Mouse (Mus musculus) cerebellum, adult (tissue): ENCODE measurements around the gene Scml4.
A peak's percentile ranks its signal among the peaks of the same experiment; 100 is the strongest.

Experiments
- ATAC-seq: cut with Nextera tagmentation; 2 replicates; pipeline ENCODE4 v1.9.2; 2017; ENCODE audit warnings: mild to moderate bottlenecking, moderate library complexity, mixed read lengths; ENCODE audit not compliant: insufficient number of reproducible peaks, low FRiP score, low TSS enrichment

Scml4 gene

DNA sequence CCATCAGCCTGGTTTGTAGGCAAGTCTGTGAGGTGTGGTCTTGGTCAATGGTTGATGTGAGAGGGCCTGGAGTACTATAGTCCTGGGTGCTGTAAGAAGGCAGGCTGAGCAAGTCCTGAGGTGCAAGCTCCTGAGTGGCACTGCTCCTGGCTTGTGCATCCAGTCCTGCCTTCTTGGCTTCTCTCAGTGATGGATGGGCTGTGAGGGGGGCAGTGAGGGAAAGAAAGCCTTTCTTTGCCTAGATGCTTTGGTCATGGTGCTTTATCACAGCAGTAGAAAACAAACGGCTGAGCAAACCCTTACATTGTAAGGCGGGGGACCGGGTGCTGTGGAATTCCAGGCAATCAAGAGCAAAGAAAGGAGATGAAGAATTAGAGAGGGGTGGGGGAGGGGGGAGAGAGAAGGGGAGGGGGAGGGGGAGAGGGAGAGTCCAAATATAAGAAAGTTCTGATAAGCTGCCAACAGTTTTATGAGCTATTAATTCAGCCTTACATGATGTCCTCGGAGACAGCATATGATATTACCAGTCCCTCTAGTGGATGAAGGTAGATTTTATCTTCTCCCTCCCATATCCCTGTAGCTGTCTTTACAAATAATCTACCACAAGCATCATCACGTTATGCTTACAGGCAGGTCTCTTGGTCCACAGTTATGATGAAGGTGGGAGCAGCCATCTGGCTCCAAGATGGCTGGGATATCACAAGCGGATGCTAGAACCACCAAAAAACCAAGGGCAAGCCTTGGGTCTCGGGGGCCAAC lies 121.0 kb downstream of the Scml4 start:
- no peak for ATAC-seq

DNA sequence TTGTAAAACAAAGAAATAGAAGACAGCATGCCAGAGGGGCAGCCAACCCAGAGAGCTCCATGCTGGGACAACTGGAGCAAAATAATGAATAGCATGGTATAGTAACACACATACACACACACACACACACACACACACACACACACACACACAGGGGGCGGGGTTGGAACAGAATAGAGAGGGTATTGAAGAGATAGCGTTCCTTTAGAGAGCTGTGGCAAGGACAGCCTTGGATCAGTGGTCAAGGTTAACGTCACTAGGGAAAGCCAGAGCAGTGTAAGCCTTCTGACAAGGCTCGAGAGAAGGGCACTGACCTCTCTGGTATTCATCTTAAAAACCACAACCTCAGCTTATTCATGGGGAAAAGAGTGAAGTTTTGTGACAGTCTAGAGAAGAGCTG lies 124.7 kb downstream of the Scml4 start:
- ATAC-seq = no peak

DNA sequence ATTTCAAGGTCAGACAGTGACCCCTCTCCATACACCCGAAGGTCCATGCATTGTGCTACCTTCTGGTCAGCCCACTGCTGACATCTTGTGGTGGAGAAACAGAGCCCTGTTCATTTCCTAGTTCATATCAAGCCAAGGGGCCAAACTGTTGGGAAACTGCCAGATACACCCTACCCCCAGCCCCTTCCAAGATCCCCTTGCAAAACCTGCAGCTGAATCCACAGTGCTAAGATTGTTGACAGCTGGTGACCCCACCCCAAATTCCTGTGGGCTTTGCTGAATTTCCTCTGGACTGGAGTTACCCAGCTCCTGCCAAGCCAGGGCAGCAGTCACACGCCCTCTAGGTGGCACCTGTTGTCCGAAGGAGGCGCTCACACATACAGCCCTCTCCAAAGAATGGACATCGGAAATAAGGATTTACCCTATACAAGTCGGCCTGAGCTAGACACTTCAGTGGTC lies 127.5 kb downstream of the Scml4 start:
- no peak for ATAC-seq

DNA sequence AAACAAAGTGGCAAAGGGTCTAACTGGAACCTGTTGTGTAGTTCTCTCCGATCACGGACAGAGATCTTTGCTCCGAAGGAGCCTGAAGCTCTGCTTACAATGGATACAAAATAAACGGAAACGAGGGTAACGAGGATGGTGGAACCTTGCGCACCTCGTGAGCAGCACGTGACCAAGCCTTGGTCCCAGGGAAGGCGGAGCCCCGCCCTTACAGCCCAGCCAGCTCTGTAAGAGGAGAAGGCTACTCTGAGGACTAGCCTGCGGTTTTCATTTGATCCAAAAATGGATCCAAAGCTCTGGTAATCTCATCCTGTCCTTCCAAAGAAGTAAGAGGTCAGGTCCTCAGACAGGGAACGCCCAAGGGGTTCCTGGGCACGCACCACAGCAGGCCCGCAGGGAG lies 128.5 kb downstream of the Scml4 start:
- ATAC-seq = no peak

DNA sequence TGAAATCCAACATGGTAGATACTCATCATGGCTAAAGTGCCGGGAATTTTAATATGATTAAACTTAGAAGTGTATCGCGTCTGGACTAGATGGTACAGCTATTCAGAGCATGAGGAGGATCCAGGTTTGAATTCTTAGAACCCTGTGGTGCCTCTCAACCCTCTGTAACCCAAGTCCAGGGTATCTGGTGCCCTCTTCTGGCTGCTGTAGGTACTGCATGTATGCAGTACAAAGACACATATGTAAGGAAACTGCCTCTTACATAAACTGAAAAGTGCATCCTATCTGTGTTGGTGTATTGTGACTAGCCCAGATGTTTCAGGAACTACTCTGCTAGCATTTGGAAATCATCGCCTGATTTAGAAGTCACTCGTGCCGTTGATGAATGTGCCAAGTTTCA lies 129.7 kb downstream of the Scml4 start:
- ATAC-seq = peak; percentile 56

DNA sequence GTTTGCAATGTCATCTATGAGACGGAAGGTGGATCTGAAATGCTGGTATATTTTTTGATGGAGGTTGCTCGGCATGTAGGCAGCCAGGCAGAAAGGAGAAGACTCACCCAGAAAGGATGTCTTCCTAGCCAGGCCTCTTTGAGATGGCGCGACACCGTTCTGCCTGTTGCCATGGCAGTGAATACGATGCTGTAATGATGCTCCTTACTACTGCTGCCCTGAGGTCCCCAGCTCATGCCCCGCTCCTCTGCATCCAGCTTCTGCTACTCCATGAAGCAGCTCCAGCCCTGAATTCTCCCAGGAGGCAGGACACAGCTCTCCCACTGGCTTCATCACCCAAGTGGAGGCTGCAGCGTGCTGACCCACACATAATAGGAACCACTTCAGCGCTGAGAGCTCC lies 130.8 kb downstream of the Scml4 start:
- ATAC-seq = no peak

GRCm38 (mm10) chr10:42994331-42994782 lies 134.2 kb downstream of the Scml4 start:
- peak; percentile 66 for ATAC-seq

DNA sequence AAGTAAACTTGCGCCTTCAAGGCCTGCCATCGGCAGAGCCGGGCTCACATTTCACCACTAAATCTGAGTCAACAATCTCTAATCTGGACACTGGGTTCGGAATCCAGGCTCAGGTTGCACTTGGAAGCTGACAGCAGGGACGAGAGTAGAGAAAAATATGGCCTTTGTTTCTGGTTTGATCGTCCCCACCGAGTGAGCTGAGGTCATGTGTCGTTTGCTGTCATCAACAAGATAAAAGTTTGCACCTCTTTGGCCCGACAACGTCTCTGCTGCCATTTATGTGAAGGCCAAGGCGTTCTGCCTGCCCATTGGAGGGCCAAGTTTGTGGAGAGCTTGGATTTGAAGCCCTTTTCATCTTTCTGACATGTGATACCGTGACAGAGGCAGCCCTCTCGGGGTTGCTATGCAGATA lies 135.3 kb downstream of the Scml4 start:
- ATAC-seq = no peak

DNA sequence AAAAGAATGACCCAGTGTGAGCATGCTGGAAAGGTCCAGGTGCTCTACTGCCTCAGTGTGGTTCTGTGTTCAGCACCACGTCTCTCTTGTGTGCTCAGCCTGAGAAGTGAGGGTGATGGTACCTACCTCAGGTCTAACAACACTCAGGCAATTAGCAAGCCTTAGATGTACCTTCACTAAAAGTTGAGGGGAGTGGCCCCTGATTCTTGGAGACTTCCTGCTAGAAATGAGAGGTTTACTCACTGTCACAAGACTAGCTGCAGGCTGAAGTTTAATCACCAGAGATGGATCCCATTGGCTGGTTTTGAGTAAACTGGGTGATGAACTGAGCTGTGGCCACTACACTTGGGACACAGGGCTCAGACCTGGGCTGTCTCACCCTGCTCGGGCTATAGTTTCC lies 137.1 kb downstream of the Scml4 start:
- ATAC-seq = no peak

GRCm38 (mm10) chr10:42999324-42999723 lies 139.2 kb downstream of the Scml4 start:
- ATAC-seq = no peak

GRCm38 (mm10) chr10:43001433-43001832 lies 141.3 kb downstream of the Scml4 start:
- ATAC-seq = no peak

DNA sequence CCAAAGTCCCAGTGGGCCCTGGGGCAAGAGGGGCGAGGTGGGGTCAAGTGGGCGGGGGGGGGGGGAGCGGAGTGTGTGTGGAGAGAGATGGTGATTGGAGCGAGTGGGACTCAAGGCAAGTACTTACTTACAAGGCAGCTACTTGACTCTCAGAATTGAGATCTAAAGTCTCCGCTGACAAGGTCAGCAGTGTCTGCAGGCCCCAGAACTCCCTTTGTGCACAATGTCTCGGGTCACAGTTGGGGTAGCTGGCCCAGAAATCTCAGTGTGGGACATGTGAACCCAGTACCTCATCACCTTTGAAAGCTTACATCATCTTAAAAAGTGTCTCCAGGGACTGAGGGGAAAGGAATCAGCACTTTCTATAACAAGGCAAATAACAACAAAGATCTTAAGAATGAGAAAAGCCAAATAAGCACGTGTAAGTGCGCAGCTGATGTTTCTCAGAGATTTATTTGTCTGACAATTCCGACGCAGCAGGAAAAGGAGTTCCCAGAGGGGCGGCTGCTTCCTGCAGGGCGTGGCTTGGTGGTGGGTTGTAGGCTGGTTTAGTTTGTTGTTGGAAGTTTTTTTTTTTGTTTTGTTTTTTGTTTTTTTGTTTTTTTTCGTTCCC lies 142.0 kb downstream of the Scml4 start:
- no peak for ATAC-seq

- no peak for ATAC-seq
These were observed 142.7 kb downstream of the Scml4 start for GRCm38 (mm10) chr10:43002721-43003465.

GRCm38 (mm10) chr10:43003466-43003757 lies 143.2 kb downstream of the Scml4 start:
- ATAC-seq = no peak

GRCm38 (mm10) chr10:43004174-43004734 lies 144.1 kb downstream of the Scml4 start:
- no peak for ATAC-seq

DNA sequence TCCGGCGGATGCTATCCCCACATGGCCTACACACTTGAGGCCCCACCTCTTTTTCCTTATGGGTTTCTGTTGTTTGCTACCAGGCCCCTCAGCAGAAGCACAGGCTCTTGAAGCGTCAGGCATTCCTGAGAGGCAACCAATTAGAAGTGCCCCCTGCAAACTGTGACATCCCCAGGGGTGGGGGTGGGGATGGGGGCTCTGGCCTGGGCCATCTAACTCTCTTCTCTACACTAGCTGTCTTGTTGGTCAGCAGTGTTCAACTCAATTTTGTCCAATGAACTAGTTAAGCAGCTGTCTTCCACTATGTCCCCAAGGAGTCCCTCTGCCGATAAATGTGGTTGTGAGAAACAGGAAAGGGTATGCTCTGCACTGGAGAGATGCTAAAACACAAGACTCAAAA lies 144.9 kb downstream of the Scml4 start:
- no peak for ATAC-seq

- ATAC-seq = no peak
These were observed 145.5 kb downstream of the Scml4 start for GRCm38 (mm10) chr10:43005677-43006076.

- no peak for ATAC-seq
These were observed 146.4 kb downstream of the Scml4 start for GRCm38 (mm10) chr10:43006534-43006933.

GRCm38 (mm10) chr10:43008116-43008515 lies 147.9 kb downstream of the Scml4 start:
- ATAC-seq = no peak
